Mouse (Mus musculus) hindbrain, postnatal 0 days (tissue): Measurements from ENCODE around the gene Tpd52l2. TPM values are rescaled to one million over a fixed set of nuclear protein-coding genes. Genes with fewer than 3 reads are reported as not detected.

Experiments
- ATAC-seq: fragments of 200-750 bp; cut with Nextera tagmentation; 2 replicates; pipeline ENCODE4 v1.8.0; 2017; ENCODE audit warnings: mild to moderate bottlenecking, moderate TSS enrichment, moderate library complexity
- DNase-seq: peaks from one replicate; pipeline ENCODE4 v3.0.0-alpha.2; 2015; ENCODE audit warnings: low spot score
- H3K27ac ChIP-seq: fragments of 300-500 bp; sonication (generic); 2 replicates; pipeline ENCODE4 v1.5.1; 2014; ENCODE audit warnings: mild to moderate bottlenecking
- H3K27me3 ChIP-seq: fragments of 300-500 bp; sonication (generic); 2 replicates; pipeline ENCODE4 v1.6.1; 2014; ENCODE audit warnings: low read length, mixed read lengths; ENCODE audit not compliant: insufficient read depth
- H3K36me3 ChIP-seq: fragments of 300-500 bp; sonication (generic); 2 replicates; pipeline ENCODE4 v1.6.1; 2014; ENCODE audit warnings: low read length, mixed read lengths; ENCODE audit not compliant: insufficient read depth
- H3K4me1 ChIP-seq: fragments of 300-500 bp; sonication (generic); 2 replicates; pipeline ENCODE4 v1.6.1; 2014; ENCODE audit warnings: antibody characterized with exemption, low read length, mixed read lengths; ENCODE audit not compliant: insufficient read depth
- H3K4me2 ChIP-seq: fragments of 300-500 bp; sonication (generic); 2 replicates; pipeline ENCODE4 v1.6.1; 2014; ENCODE audit warnings: low read depth, mild to moderate bottlenecking, low read length, moderate library complexity, mixed read lengths
- H3K4me3 ChIP-seq: fragments of 300-500 bp; sonication (generic); 2 replicates; pipeline ENCODE4 v1.5.1; 2014; ENCODE audit warnings: low read length
- H3K9ac ChIP-seq: fragments of 300-500 bp; sonication (generic); replicated peaks from 2 replicates; pipeline ENCODE4 v1.6.1; 2014; ENCODE audit warnings: mild to moderate bottlenecking, low read length, moderate library complexity, mixed read lengths
- H3K9me3 ChIP-seq: fragments of 300-500 bp; sonication (generic); 2 replicates; pipeline ENCODE4 v1.6.1; 2016; ENCODE audit warnings: low read length, mixed read lengths
- CTCF ChIP-seq: IDR thresholded peaks from 2 replicates; pipeline ENCODE4 v1.5.1; 2016; ENCODE audit warnings: antibody characterized with exemption, control low read depth, low read depth
- WGBS: fragments of 180-500 bp; shearing (Covaris S2); extraction: QIAGEN DNeasy Blood & Tissue Kit; methylation state at CpG from one replicate; pipeline ENCODE4 v1.1.7; 2014; 5-methylcytosine and 5-hydroxymethylcytosine counted together
- polyA plus RNA-seq: library from polyadenylated mRNA; unstranded; fragments of >200 nt; fragmentation: Nextera tagmentation; extraction: Ambion mirVana; gene quantifications from 2 replicates; pipeline ENCODE4 v1.2.1, GENCODE M21; 2015
- total RNA-seq: library from RNA; depleted of rRNA; stranded (reverse); fragments of >200 nt; gene quantifications from 2 replicates; pipeline ENCODE4 v1.2.3, GENCODE M21; 2014

The Tpd52l2 gene
- total and polyA plus RNA-seq, 2 experiments from 2014 or later = 92.5 to 127 TPM

DNA sequence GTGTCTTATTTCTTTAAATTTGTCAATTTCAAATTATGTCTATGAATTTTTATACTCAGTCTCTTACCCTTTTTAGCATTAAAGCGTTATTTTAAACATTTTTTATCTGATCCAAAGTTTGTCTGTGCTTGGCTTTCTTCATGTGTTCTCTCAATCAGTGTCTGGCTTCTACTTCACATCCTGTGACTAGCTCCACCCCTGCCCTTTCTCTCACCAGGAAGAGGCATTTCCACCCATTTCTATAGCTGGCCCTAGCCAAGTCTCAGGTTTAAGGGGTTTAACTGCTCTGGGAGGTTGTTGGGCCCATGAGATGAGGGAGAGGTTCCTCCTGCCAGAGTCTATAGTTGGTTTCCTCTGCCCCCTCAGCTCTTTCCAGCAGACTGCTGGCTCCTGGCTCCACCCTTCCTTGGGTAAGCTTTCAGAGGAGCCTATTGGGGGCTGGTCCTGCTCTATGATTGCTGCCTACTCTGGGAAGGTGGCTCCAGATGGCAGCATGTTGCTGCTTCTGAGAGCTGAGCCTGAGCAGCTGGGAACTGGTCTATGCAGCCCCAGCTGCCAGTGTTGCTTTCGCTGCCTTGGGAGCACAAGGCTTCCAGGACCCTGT is 40.6 kb downstream of the Tpd52l2 start:
- WGBS = 60% methylated on average over 2 of the region's 2 CpGs
- H3K4me3 ChIP-seq = no peak overlapping the region
- no peaks in the 10 kb centered on the region for H3K36me3 ChIP-seq
- no peaks in the 10 kb centered on the region for H3K27me3 ChIP-seq
- no peaks in the 10 kb centered on the region for H3K9me3 ChIP-seq
- H3K4me1 ChIP-seq = 0 out of 2 replicates have a peak, but pooled peaks cover 8% of the 10 kb centered on the region
- H3K9ac ChIP-seq = no peak overlapping the region
- ATAC-seq (peak; percentile 96), DNase-seq (peak; percentile 76)
- no peak for TF ChIP-seq CTCF
- peak overlapping the region; percentile 60 for H3K27ac ChIP-seq
- no peak overlapping the region for H3K4me2 ChIP-seq

DNA sequence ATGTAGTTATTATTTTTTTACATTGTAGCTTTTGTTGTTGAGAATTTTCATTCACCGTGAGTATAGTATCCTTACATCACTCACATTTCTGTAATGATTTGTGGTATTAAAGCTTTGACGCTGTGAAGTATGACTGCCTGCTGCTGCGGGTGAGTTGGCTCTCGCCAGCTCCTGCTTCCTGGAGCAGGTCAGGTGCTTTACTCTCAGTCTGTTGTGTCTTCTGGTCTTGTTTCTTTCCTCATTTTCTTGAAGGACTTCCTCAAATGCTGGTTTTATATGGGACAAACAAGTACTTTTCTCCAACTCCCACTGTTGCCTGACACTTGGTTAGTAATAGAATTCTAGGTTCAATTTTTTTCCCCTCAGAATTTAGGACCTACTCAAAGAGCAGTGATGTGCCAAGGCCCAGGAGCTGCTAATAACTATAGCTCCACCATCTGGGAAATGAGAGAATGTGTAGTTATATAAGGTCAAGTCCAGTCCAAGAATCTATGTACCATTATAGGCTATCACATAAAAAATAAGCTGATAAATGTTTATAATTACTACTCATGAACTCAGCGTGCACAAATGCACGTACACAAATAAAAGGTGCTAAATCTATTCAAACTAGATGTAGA is 44.9 kb downstream of the Tpd52l2 start:
- Histone ChIP-seq H3K27me3 (no peaks in the 10 kb centered on the region), H3K9me3 (no peaks in the 10 kb centered on the region), H3K4me2 (no peak overlapping the region), H3K27ac (no peak overlapping the region), H3K36me3 (peaks cover 8% of the 10 kb centered on the region; the same call in 1 of the 2 replicates), H3K4me3 (no peak overlapping the region), H3K9ac (no peak overlapping the region), H3K4me1 (0 out of 2 replicates have a peak, but pooled peaks cover 8% of the 10 kb centered on the region)
- 93% methylated on average over 6 of the region's 6 CpGs for WGBS
- DNase-seq (no peak), ATAC-seq (no peak)
- TF ChIP-seq CTCF = no peak

DNA sequence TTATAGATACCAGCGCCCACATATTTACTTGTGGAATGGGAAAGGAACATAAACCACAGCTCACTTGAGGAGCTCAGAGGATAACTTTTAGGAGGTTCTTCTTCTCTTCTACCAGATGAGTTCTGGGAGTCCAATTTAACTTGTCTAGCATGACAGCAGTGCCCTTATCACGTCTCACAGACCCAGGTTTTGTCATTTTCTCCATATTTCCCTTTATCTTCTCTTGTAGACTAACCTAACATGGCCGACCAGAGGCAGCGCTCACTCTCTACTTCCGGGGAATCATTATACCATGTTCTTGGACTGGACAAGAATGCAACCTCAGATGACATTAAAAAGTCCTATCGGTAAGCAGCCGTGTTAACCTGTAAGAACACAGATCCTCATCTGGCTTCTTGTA is 49.2 kb downstream of the Tpd52l2 start:
- peaks cover 48% of the 10 kb centered on the region for H3K36me3 ChIP-seq
- DNase-seq (no peak), ATAC-seq (no peak)
- no peak overlapping the region for H3K4me2 ChIP-seq
- H3K27ac ChIP-seq = no peak overlapping the region
- TF ChIP-seq CTCF = no peak
- no peaks in the 10 kb centered on the region for H3K4me1 ChIP-seq
- no peak overlapping the region for H3K4me3 ChIP-seq
- H3K9me3 ChIP-seq = no peaks in the 10 kb centered on the region
- H3K27me3 ChIP-seq = no peaks in the 10 kb centered on the region
- no peak overlapping the region for H3K9ac ChIP-seq
- WGBS = 97% methylated on average over 7 of the region's 7 CpGs

DNA sequence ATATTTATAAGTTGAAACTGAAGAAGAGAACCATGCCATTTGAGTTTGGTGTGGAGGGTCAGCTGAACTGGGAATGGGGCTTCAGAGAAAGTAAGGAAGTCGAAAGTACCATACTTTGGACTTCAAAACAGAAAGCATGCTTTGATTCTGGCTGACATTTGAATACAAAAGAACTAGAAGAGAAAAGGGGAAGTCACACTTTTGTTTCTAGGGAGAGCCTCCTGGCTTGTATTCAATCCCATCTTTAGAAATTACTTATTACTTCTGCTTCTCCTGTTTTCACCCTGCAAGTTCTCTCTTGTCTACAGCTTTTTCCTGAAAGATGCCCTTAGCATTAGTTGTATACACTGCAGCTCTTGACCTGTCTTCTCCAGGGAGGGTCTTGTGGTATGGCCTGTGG is 51.3 kb downstream of the Tpd52l2 start:
- TF ChIP-seq CTCF = no peak
- H3K9ac ChIP-seq = no peak overlapping the region
- H3K4me1 ChIP-seq = no peaks in the 10 kb centered on the region
- no peak overlapping the region for H3K4me2 ChIP-seq
- ATAC-seq = no peak
- H3K27ac ChIP-seq = no peak overlapping the region
- DNase-seq = no peak
- WGBS = 63% methylated on average over 1 of the region's 1 CpGs
- peaks cover 58% of the 10 kb centered on the region for H3K36me3 ChIP-seq
- H3K9me3 ChIP-seq = no peaks in the 10 kb centered on the region
- no peaks in the 10 kb centered on the region for H3K27me3 ChIP-seq
- H3K4me3 ChIP-seq = no peak overlapping the region

DNA sequence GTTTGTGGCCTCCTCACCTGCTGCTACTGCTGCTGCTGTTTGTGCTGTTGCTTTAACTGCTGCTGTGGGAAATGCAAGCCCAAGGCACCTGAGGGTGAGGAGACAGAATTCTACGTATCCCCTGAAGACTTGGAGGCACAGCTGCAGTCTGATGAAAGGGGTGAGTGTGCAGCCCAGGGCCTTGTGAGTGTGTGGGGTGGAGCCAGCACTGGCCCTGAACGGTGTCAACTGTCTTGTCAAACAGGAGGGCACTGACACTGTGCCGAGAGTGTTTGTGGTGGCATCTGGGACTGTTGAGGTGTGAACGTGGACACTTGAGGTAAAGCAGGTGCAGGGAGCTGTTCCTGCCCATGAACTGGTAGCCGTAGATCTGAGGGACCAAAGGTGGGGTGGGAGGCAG is 51.7 kb downstream of the Tpd52l2 start:
- Histone ChIP-seq H3K36me3 (peaks cover 58% of the 10 kb centered on the region), H3K4me3 (no peak overlapping the region), H3K4me2 (no peak overlapping the region), H3K4me1 (no peaks in the 10 kb centered on the region), H3K27me3 (no peaks in the 10 kb centered on the region), H3K9me3 (no peaks in the 10 kb centered on the region), H3K27ac (no peak overlapping the region), H3K9ac (no peak overlapping the region)
- ATAC-seq (no peak), DNase-seq (no peak)
- TF ChIP-seq CTCF = no peak
- WGBS = 90% methylated on average over 5 of the region's 5 CpGs

GRCm38 (mm10) chr2:181550233-181550632 is 53.3 kb downstream of the Tpd52l2 start:
- no peak overlapping the region for H3K9ac ChIP-seq
- H3K4me1 ChIP-seq = no peaks in the 10 kb centered on the region
- H3K9me3 ChIP-seq = no peaks in the 10 kb centered on the region
- no peak for TF ChIP-seq CTCF
- 92% methylated on average over 2 of the region's 2 CpGs for WGBS
- H3K36me3 ChIP-seq = peaks cover 58% of the 10 kb centered on the region
- H3K27me3 ChIP-seq = no peaks in the 10 kb centered on the region
- H3K27ac ChIP-seq = no peak overlapping the region
- no peak overlapping the region for H3K4me3 ChIP-seq
- DNase-seq (no peak), ATAC-seq (no peak)
- no peak overlapping the region for H3K4me2 ChIP-seq

GRCm38 (mm10) chr2:181553772-181554171 is 56.8 kb downstream of the Tpd52l2 start:
- Histone ChIP-seq H3K4me3 (no peak overlapping the region), H3K27me3 (no peaks in the 10 kb centered on the region), H3K4me1 (no peaks in the 10 kb centered on the region), H3K27ac (no peak overlapping the region), H3K9ac (no peak overlapping the region), H3K36me3 (peaks cover 34% of the 10 kb centered on the region), H3K9me3 (no peaks in the 10 kb centered on the region), H3K4me2 (no peak overlapping the region)
- no peak for DNase-seq
- no peak; the same call in 1 of the 2 replicates for ATAC-seq
- no peak for TF ChIP-seq CTCF
